Mouse (Mus musculus): ENCODE measurements around the gene Gm26602. TPM values are rescaled to one million over a fixed set of nuclear protein-coding genes. Genes with fewer than 3 reads are reported as not detected.

The Gm26602 gene
- polyA plus RNA-seq, 1 experiment from 2014 or later = 2.9 TPM

DNA sequence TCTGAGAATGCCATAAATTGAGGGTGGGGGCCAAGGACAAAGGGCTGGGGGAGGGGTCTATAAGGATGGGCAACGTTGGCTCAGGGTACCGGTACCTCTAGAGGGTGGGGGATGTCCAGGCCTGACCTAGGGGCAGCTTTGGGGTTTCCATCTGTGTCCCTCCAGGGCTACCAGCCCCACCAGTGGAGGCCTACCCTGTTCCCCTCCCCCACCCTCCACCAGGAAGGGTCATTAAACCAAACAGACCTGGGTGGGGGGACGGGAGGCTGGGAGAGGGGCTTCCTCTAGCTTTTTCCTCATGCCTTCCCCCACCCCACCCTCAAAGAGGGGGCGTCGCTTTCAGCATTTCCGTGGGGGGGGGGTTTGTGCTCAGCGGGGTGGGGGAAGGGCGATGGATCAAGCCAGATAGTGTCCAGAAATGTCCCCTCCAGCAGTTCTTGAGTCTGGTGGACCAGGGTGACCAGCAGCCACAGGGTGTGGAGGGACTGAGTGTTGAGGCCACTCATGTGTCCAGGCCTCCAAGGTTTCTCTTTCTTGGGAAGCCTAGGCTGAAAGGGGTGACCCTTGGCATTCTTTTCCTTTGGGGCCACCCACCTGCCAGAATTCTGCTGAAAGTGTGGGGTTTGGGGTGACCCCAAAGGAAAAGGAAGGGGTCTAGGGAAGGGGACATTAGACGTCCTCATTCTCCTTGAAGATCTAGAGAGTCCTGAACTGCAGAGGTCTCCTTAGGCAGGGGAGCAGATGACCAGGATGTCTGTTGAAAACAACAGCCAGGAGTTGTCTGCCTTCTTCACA, 18.4 kb downstream of the Gm26602 start:
- Histone ChIP-seq H3K36me3 (ENCODE audit: control insufficient read depth, insufficient read depth) (peaks cover 22% of the 10 kb centered on the region), H3K4me3 (ENCODE audit: low read depth, low read length) (peak overlapping the region; percentile 98), H3K4me1 (replicated peaks; ENCODE audit: control insufficient read depth, insufficient read depth, low read length) (peaks cover 18% of the 10 kb centered on the region), H3K27me3 (replicated peaks; ENCODE audit: control insufficient read depth, insufficient read depth, low read length) (no peaks in the 10 kb centered on the region), H3K9me3 (ENCODE audit: control insufficient read depth) (no peaks in the 10 kb centered on the region), H3K9ac (ENCODE audit: low read depth, low read length) (peak overlapping the region; percentile 45), H3K27ac (ENCODE audit: low read depth, low read length) (peak overlapping the region; percentile 92), H3K4me2 (replicated peaks; ENCODE audit: low read depth) (peak overlapping the region; percentile 90)
- no peak for ATAC-seq
- 22% methylated on average over 9 of the region's 9 CpGs for WGBS
- no peak for TF ChIP-seq CTCF (IDR thresholded peaks at IDR 0.05; ENCODE audit: low read depth)

DNA sequence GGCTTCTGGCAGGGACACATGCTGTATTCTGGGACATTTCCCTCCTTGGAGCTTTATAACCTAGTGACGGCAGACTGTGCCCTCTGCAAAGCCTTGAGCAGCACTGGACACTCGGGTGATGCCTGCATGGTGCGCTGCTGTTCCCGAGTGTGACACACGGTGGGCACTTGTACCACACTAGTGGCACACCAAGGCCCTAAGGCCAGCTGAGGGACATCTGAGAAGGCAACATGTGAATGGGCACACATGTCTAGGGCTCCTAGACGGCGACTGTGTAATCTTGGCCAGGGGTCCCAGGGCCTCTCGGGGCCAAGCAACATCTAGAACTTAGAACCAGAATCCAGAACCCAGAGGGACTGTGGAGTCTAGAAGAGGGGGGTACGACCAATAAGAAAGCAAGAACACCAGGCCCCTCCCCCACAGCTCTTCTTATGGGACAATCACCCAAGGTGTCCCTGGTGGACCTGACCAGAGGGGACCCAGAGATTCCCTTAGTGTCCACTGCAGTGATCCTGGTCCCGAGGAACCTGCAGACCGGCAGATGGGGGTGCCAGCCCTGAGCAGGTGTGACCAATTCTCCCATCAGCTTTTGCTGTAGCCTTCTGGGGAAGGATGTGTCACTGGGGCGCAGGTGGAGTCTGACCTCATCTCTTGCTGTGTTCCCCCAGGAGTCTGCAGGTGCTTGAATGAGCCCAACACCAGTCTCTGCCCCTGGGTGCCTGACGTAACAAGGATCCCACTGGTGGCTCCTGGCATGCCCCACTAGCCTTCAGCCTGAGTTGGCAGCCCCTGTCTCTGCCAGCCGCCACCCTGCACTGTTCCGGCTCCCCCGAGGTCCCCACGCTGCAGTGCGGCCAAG, 19.5 kb downstream of the Gm26602 start:
- no peaks in the 10 kb centered on the region for H3K27me3 ChIP-seq (replicated peaks; ENCODE audit: control insufficient read depth, insufficient read depth, low read length)
- 0 out of 2 replicates have a peak, but pooled peaks have one; percentile 14 for TF ChIP-seq CTCF (IDR thresholded peaks at IDR 0.05; ENCODE audit: low read depth)
- peak overlapping the region; percentile 13 for H3K4me2 ChIP-seq (replicated peaks; ENCODE audit: low read depth)
- H3K4me3 ChIP-seq (ENCODE audit: low read depth, low read length) = no peak overlapping the region
- ATAC-seq = no peak
- H3K9ac ChIP-seq (ENCODE audit: low read depth, low read length) = no peak overlapping the region
- 79% methylated on average over 18 of the region's 18 CpGs for WGBS
- H3K27ac ChIP-seq (ENCODE audit: low read depth, low read length) = peak overlapping the region; percentile 4; the same call in 1 of the 2 replicates
- peaks cover 24% of the 10 kb centered on the region for H3K36me3 ChIP-seq (ENCODE audit: control insufficient read depth, insufficient read depth)
- no peaks in the 10 kb centered on the region for H3K9me3 ChIP-seq (ENCODE audit: control insufficient read depth)
- peaks cover 18% of the 10 kb centered on the region for H3K4me1 ChIP-seq (replicated peaks; ENCODE audit: control insufficient read depth, insufficient read depth, low read length)

GRCm38 (mm10) chr10:79930826-79931186, 20.1 kb downstream of the Gm26602 start:
- ATAC-seq = no peak
- WGBS = 90% methylated on average over 16 of the region's 16 CpGs
- Histone ChIP-seq H3K4me1 (replicated peaks; ENCODE audit: control insufficient read depth, insufficient read depth, low read length) (peaks cover 18% of the 10 kb centered on the region), H3K36me3 (ENCODE audit: control insufficient read depth, insufficient read depth) (peaks cover 31% of the 10 kb centered on the region), H3K4me2 (replicated peaks; ENCODE audit: low read depth) (0 out of 2 replicates have a peak overlapping the region, but pooled peaks have one; percentile 13), H3K9me3 (ENCODE audit: control insufficient read depth) (no peaks in the 10 kb centered on the region), H3K27ac (ENCODE audit: low read depth, low read length) (no peak overlapping the region), H3K4me3 (ENCODE audit: low read depth, low read length) (no peak overlapping the region), H3K27me3 (replicated peaks; ENCODE audit: control insufficient read depth, insufficient read depth, low read length) (no peaks in the 10 kb centered on the region), H3K9ac (ENCODE audit: low read depth, low read length) (no peak overlapping the region)
- no peak for TF ChIP-seq CTCF (IDR thresholded peaks at IDR 0.05; ENCODE audit: low read depth)

DNA sequence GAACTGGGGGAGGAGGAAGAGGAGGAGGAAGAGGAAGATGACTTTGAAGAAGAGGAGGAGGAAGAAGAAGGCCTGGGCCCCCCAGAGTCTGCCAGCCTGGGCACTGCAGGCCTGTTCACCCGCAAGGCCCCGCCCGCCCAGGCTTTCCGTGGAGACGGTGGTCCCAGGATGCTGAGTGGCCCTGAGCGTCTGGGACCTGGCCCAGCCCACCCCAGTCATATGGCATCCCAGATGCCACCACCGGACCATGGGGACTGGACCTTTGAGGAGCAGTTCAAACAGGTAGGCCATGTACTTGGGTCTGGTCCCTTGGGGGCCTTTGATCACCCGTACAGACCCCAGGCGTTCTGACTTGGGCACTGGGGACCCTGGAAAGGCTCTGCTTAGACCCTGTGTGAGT, 21.1 kb downstream of the Gm26602 start:
- Histone ChIP-seq H3K27me3 (replicated peaks; ENCODE audit: control insufficient read depth, insufficient read depth, low read length) (no peaks in the 10 kb centered on the region), H3K4me1 (replicated peaks; ENCODE audit: control insufficient read depth, insufficient read depth, low read length) (peaks cover 18% of the 10 kb centered on the region), H3K36me3 (ENCODE audit: control insufficient read depth, insufficient read depth) (peaks cover 32% of the 10 kb centered on the region), H3K4me3 (ENCODE audit: low read depth, low read length) (no peak overlapping the region), H3K9me3 (ENCODE audit: control insufficient read depth) (no peaks in the 10 kb centered on the region), H3K4me2 (replicated peaks; ENCODE audit: low read depth) (peak overlapping the region; percentile 6; the same call in 1 of the 2 replicates), H3K9ac (ENCODE audit: low read depth, low read length) (no peak overlapping the region), H3K27ac (ENCODE audit: low read depth, low read length) (no peak overlapping the region; the same call in 1 of the 2 replicates)
- 69% methylated on average over 9 of the region's 9 CpGs for WGBS
- TF ChIP-seq CTCF (IDR thresholded peaks at IDR 0.05; ENCODE audit: low read depth) = no peak
- no peak for ATAC-seq

DNA sequence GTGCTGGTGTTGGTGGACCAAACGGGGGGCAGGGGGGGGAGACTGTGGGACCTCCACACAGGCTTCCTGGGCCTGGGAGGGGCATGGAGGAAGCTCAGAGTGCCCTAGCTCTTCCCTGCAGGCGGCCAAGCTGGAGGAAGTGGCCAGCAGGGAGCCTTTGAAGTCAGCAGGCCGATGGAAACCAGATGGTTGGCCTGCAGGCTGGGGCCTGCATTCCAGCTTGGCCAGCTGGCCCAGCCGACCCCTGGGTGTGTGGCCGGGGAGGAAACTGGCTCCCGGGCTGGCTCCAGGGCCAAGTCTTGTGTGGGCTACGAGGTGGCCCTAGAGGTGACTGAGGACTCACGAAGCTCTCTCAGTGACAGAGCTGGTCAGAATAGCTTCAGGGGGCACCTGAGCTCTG, 22.1 kb downstream of the Gm26602 start:
- peak overlapping the region; percentile 57; the same call in 1 of the 2 replicates for H3K27ac ChIP-seq (ENCODE audit: low read depth, low read length)
- H3K4me2 ChIP-seq (replicated peaks; ENCODE audit: low read depth) = peak overlapping the region; percentile 27
- H3K9ac ChIP-seq (ENCODE audit: low read depth, low read length) = 0 out of 2 replicates have a peak overlapping the region, but pooled peaks have one; percentile 18
- H3K27me3 ChIP-seq (replicated peaks; ENCODE audit: control insufficient read depth, insufficient read depth, low read length) = no peaks in the 10 kb centered on the region
- H3K9me3 ChIP-seq (ENCODE audit: control insufficient read depth) = no peaks in the 10 kb centered on the region
- 24% methylated on average over 8 of the region's 8 CpGs for WGBS
- no peak for ATAC-seq
- peaks cover 32% of the 10 kb centered on the region for H3K36me3 ChIP-seq (ENCODE audit: control insufficient read depth, insufficient read depth)
- H3K4me1 ChIP-seq (replicated peaks; ENCODE audit: control insufficient read depth, insufficient read depth, low read length) = peaks cover 18% of the 10 kb centered on the region
- no peak overlapping the region for H3K4me3 ChIP-seq (ENCODE audit: low read depth, low read length)
- peak; percentile 26; the same call in 1 of the 2 replicates for TF ChIP-seq CTCF (IDR thresholded peaks at IDR 0.05; ENCODE audit: low read depth)

DNA sequence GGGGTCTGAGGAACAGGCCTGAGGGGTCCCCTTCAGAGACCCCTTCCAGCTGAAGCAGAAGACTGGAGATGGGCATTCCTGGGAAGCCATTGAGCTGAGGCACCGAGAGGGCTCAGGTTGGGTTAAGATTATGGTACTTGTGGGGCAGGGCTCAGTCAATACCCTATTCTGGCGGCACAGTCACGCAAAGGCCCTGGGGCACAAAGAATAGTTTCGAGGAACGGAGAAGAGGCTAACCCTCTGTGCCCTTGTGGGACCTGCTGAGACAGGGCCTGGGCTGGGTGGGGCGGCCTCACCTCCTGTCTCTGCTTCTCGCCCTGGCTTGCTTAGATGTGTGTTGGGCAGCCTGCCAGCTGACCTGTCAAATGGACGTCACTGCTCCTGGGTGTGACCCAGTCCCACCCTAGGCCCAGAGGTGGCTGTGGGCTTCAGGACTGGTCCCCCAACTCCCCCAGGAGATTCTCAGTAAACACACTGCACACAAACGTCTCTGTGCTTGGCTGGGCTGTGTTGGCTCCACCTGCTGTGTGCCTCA, 22.6 kb downstream of the Gm26602 start:
- Histone ChIP-seq H3K36me3 (ENCODE audit: control insufficient read depth, insufficient read depth) (peaks cover 32% of the 10 kb centered on the region), H3K9me3 (ENCODE audit: control insufficient read depth) (no peaks in the 10 kb centered on the region), H3K27ac (ENCODE audit: low read depth, low read length) (peak overlapping the region; percentile 57), H3K4me3 (ENCODE audit: low read depth, low read length) (no peak overlapping the region), H3K4me1 (replicated peaks; ENCODE audit: control insufficient read depth, insufficient read depth, low read length) (peaks cover 21% of the 10 kb centered on the region), H3K4me2 (replicated peaks; ENCODE audit: low read depth) (peak overlapping the region; percentile 10), H3K9ac (ENCODE audit: low read depth, low read length) (0 out of 2 replicates have a peak overlapping the region, but pooled peaks have one; percentile 18), H3K27me3 (replicated peaks; ENCODE audit: control insufficient read depth, insufficient read depth, low read length) (no peaks in the 10 kb centered on the region)
- WGBS = 45% methylated on average over 9 of the region's 9 CpGs
- ATAC-seq = no peak
- no peak for TF ChIP-seq CTCF (IDR thresholded peaks at IDR 0.05; ENCODE audit: low read depth)

Measured in intestine, postnatal 0 days (tissue).